Mouse (Mus musculus) lung, embryonic 16.5 days (tissue): ENCODE data around the gene Grin3a. TPM values are rescaled to one million over a fixed set of nuclear protein-coding genes. Genes with fewer than 3 reads are reported as not detected.

Experiments
- ATAC-seq: fragments of 200-750 bp; cut with Nextera tagmentation; 2 replicates; pipeline ENCODE4 v1.8.0; 2017; ENCODE audit warnings: low read depth, mild to moderate bottlenecking, moderate library complexity
- H3K27ac ChIP-seq: fragments of 300-500 bp; sonication (generic); 2 replicates; pipeline ENCODE4 v1.5.1; 2014; ENCODE audit warnings: mild to moderate bottlenecking, control low read depth, low read length
- H3K27me3 ChIP-seq: fragments of 300-500 bp; sonication (generic); 2 replicates; pipeline ENCODE4 v1.6.1; 2014; ENCODE audit warnings: low read depth, low read length, mixed read lengths; ENCODE audit not compliant: control insufficient read depth, insufficient read depth
- H3K36me3 ChIP-seq: fragments of 300-500 bp; sonication (generic); 2 replicates; pipeline ENCODE4 v1.6.1; 2014; ENCODE audit warnings: low read length; ENCODE audit not compliant: control insufficient read depth, insufficient read depth
- H3K4me1 ChIP-seq: fragments of 300-500 bp; sonication (generic); replicated peaks from 2 replicates; pipeline ENCODE4 v1.6.1; 2014; ENCODE audit warnings: low read length, mixed read lengths; ENCODE audit not compliant: control insufficient read depth, insufficient read depth
- H3K4me2 ChIP-seq: fragments of 300-500 bp; sonication (generic); 2 replicates; pipeline ENCODE4 v1.6.1; 2014; ENCODE audit warnings: low read depth, low read length, control low read depth
- H3K4me3 ChIP-seq: fragments of 300-500 bp; sonication (generic); 2 replicates; pipeline ENCODE4 v1.5.1; 2014; ENCODE audit warnings: mild to moderate bottlenecking, low read length, control low read depth
- H3K9ac ChIP-seq: fragments of 300-500 bp; sonication (generic); 2 replicates; pipeline ENCODE4 v1.6.1; 2014; ENCODE audit warnings: low read length, control low read depth
- H3K9me3 ChIP-seq: fragments of 300-500 bp; sonication (generic); 2 replicates; pipeline ENCODE4 v1.6.1; 2016; ENCODE audit warnings: low read length; ENCODE audit not compliant: control insufficient read depth
- WGBS: fragments of 180-500 bp; shearing (Covaris S2); extraction: QIAGEN DNeasy Blood & Tissue Kit; methylation state at CpG from one replicate; pipeline ENCODE4 v1.1.7; 2014; 5-methylcytosine and 5-hydroxymethylcytosine counted together
- polyA plus RNA-seq: library from polyadenylated mRNA; unstranded; fragments of >200 nt; fragmentation: Nextera tagmentation; extraction: Ambion mirVana; gene quantifications from 2 replicates; pipeline ENCODE4 v1.2.1, GENCODE M21; 2015

Gene Grin3a
- 0.30 and 0.39 TPM in 2 replicates for polyA plus RNA-seq

- H3K36me3 ChIP-seq, result no peaks in the 10 kb centered on the region
- H3K9me3 ChIP-seq, result no peaks in the 10 kb centered on the region
- H3K27ac ChIP-seq, result no peak within 1 kb of the TSS
- peak; percentile 90 for ATAC-seq
- H3K4me2 ChIP-seq, result peak within 1 kb of the TSS; percentile 90
- peaks cover 43% of the 10 kb centered on the region for H3K27me3 ChIP-seq
- under 1% methylated on average over 25 of the region's 25 CpGs for WGBS
- H3K4me1 ChIP-seq, result peaks cover 10% of the 10 kb centered on the region
- H3K9ac ChIP-seq, result peak within 1 kb of the TSS; percentile 41
- peak within 1 kb of the TSS; percentile 55 for H3K4me3 ChIP-seq
Measured at GRCm38 (mm10) chr4:49845612-49845985, at the start of gene Grin3a. TSS of gene Grin3a (minus strand) at chr4:49845744.

- H3K4me2 ChIP-seq, result no peak overlapping the region
- ATAC-seq, result no peak
- no peaks in the 10 kb centered on the region for H3K27me3 ChIP-seq
- no peaks in the 10 kb centered on the region for H3K36me3 ChIP-seq
- no peak overlapping the region for H3K9ac ChIP-seq
- 32% methylated on average over 4 of the region's 4 CpGs for WGBS
- H3K27ac ChIP-seq, result no peak overlapping the region
- H3K4me3 ChIP-seq, result no peak overlapping the region
- H3K4me1 ChIP-seq, result no peaks in the 10 kb centered on the region
- no peaks in the 10 kb centered on the region for H3K9me3 ChIP-seq
Measured at GRCm38 (mm10) chr4:49891835-49892301, 46.3 kb upstream of the Grin3a start.

- Histone ChIP-seq H3K4me1 (no peaks in the 10 kb centered on the region), H3K9me3 (no peaks in the 10 kb centered on the region), H3K4me2 (no peak overlapping the region), H3K27me3 (no peaks in the 10 kb centered on the region), H3K36me3 (no peaks in the 10 kb centered on the region), H3K27ac (no peak overlapping the region), H3K9ac (no peak overlapping the region), H3K4me3 (no peak overlapping the region)
- 32% methylated on average over 3 of the region's 3 CpGs for WGBS
- ATAC-seq, result no peak
Measured at GRCm38 (mm10) chr4:49877084-49877483, 31.5 kb upstream of the Grin3a start.

GRCm38 (mm10) chr4:49860611-49861010 lies 15.1 kb upstream of the Grin3a start:
- H3K4me1 ChIP-seq, result no peaks in the 10 kb centered on the region
- H3K27ac ChIP-seq, result no peak overlapping the region
- no peaks in the 10 kb centered on the region for H3K36me3 ChIP-seq
- no peak for ATAC-seq
- H3K4me2 ChIP-seq, result no peak overlapping the region
- 83% methylated on average over 2 of the region's 2 CpGs for WGBS
- no peak overlapping the region for H3K4me3 ChIP-seq
- no peaks in the 10 kb centered on the region for H3K9me3 ChIP-seq
- no peak overlapping the region for H3K9ac ChIP-seq
- no peaks in the 10 kb centered on the region for H3K27me3 ChIP-seq

GRCm38 (mm10) chr4:49844828-49845611 lies 524 bp downstream of the Grin3a start:
- no peaks in the 10 kb centered on the region for H3K36me3 ChIP-seq
- peak overlapping the region; percentile 41 for H3K9ac ChIP-seq
- peak overlapping the region; percentile 90 for H3K4me2 ChIP-seq
- peak; percentile 41 for ATAC-seq
- H3K4me3 ChIP-seq, result peak overlapping the region; percentile 55
- H3K9me3 ChIP-seq, result no peaks in the 10 kb centered on the region
- H3K27ac ChIP-seq, result no peak overlapping the region
- WGBS, result under 1% methylated on average over 60 of the region's 63 CpGs
- H3K4me1 ChIP-seq, result peaks cover 10% of the 10 kb centered on the region
- peaks cover 43% of the 10 kb centered on the region for H3K27me3 ChIP-seq

GRCm38 (mm10) chr4:49844274-49844827 lies 1.2 kb downstream of the Grin3a start:
- 0 out of 2 replicates have a peak, but pooled peaks have one; percentile 29 for ATAC-seq
- no peaks in the 10 kb centered on the region for H3K9me3 ChIP-seq
- peak overlapping the region; percentile 55 for H3K4me3 ChIP-seq
- peak overlapping the region; percentile 90 for H3K4me2 ChIP-seq
- H3K4me1 ChIP-seq, result peaks cover 10% of the 10 kb centered on the region
- H3K27me3 ChIP-seq, result peaks cover 43% of the 10 kb centered on the region
- H3K36me3 ChIP-seq, result no peaks in the 10 kb centered on the region
- WGBS, result 3% methylated on average over 33 of the region's 33 CpGs
- no peak overlapping the region for H3K9ac ChIP-seq
- no peak overlapping the region for H3K27ac ChIP-seq

- Histone ChIP-seq H3K4me2 (no peak overlapping the region), H3K27ac (no peak overlapping the region), H3K4me3 (no peak overlapping the region), H3K36me3 (no peaks in the 10 kb centered on the region), H3K27me3 (peaks cover 43% of the 10 kb centered on the region), H3K9ac (no peak overlapping the region), H3K9me3 (no peaks in the 10 kb centered on the region), H3K4me1 (peaks cover 10% of the 10 kb centered on the region)
- no peak for ATAC-seq
- 18% methylated on average over 6 of the region's 6 CpGs for WGBS
Measured at GRCm38 (mm10) chr4:49843787-49844186, 1.8 kb downstream of the Grin3a start.

- ATAC-seq, result no peak
- no peaks in the 10 kb centered on the region for H3K4me1 ChIP-seq
- H3K27me3 ChIP-seq, result no peaks in the 10 kb centered on the region
- no peaks in the 10 kb centered on the region for H3K36me3 ChIP-seq
- H3K9ac ChIP-seq, result no peak overlapping the region
- no peak overlapping the region for H3K4me3 ChIP-seq
- no peaks in the 10 kb centered on the region for H3K9me3 ChIP-seq
- no peak overlapping the region for H3K27ac ChIP-seq
- H3K4me2 ChIP-seq, result no peak overlapping the region
Measured at GRCm38 (mm10) chr4:49832035-49832434, 13.5 kb downstream of the Grin3a start.

GRCm38 (mm10) chr4:49813852-49814251 lies 31.7 kb downstream of the Grin3a start:
- no peak for ATAC-seq
- WGBS, result 75% methylated on average over 3 of the region's 3 CpGs
- Histone ChIP-seq H3K4me3 (no peak overlapping the region), H3K27ac (no peak overlapping the region), H3K36me3 (no peaks in the 10 kb centered on the region), H3K4me1 (no peaks in the 10 kb centered on the region), H3K9ac (no peak overlapping the region), H3K4me2 (no peak overlapping the region), H3K27me3 (no peaks in the 10 kb centered on the region), H3K9me3 (no peaks in the 10 kb centered on the region)
